In genomic region chr10:75304049-75304405, GRCm38 (mm10) we compare ENCODE assay signal across 12 mouse cellular contexts. TPM values are rescaled to one million over a fixed set of nuclear protein-coding genes. Genes with fewer than 3 reads are reported as not detected.
DNase-seq lines count a peak whose midpoint lies in the region; ATAC-seq lines count a peak whose summit lies in the region.
"Had no signal": no experiment of that assay in that cellular context is flagged by ENCODE, and none has a peak within 500 bp of the region (broad histone marks: within the 10 kb centered on the region; RNA-seq: fewer than 3 reads in every experiment).

No protein-coding gene starts in this region.

- intact Hi-C loops in heart, postnatal 36 days (cut with DNase I): no loop called here

- H3K27me3 ChIP-seq in heart, embryonic 11.5 days (ENCODE audit: control insufficient read depth, insufficient read depth, low read length): no peaks in the 10 kb centered on the region
- H3K27me3 ChIP-seq in hindbrain, embryonic 16.5 days (replicated peaks; ENCODE audit: control insufficient read depth, insufficient read depth, low read length): no peaks in the 10 kb centered on the region

- 77% methylated on average over 5 of the region's 5 CpGs for WGBS in heart, embryonic 11.5 days (ENCODE audit: insufficient replicate concordance)
- 89% methylated on average over 5 of the region's 5 CpGs for WGBS in hindbrain, embryonic 16.5 days

- peaks cover 31% of the 10 kb centered on the region for H3K4me1 ChIP-seq in heart, embryonic 11.5 days (ENCODE audit: control insufficient read depth, insufficient read depth, low read length)
- H3K4me1 ChIP-seq in brown adipose tissue, adult 24 weeks (ENCODE audit: control insufficient read depth, insufficient read depth, insufficient read length, low read length): peaks cover 19% of the 10 kb centered on the region
- H3K4me1 ChIP-seq in hindbrain, embryonic 16.5 days (ENCODE audit: control insufficient read depth, insufficient read depth, low read depth, low read length): peaks cover 9% of the 10 kb centered on the region

- H3K27ac ChIP-seq in heart, embryonic 11.5 days (ENCODE audit: low read depth, low read length): peak overlapping the region; percentile 84
- H3K27ac ChIP-seq in brown adipose tissue, adult 24 weeks (replicated peaks; ENCODE audit: low read depth, low read length): peak overlapping the region; percentile 84
- H3K27ac ChIP-seq in hindbrain, embryonic 16.5 days (ENCODE audit: low read depth, low read length): peak overlapping the region; percentile 61
- H3K27ac ChIP-seq: liver, embryonic 14.5 days had no signal

- H3K4me3 ChIP-seq in heart, embryonic 11.5 days (ENCODE audit: low read depth, low read length): no peak overlapping the region
- H3K4me3 ChIP-seq in brown adipose tissue, adult 24 weeks (ENCODE audit: insufficient read depth, low read depth, low read length): no peak overlapping the region
- no peak overlapping the region for H3K4me3 ChIP-seq in hindbrain, embryonic 16.5 days (ENCODE audit: low read length)
- H3K4me3 ChIP-seq: myocyte had no signal

- no peak for ATAC-seq in heart, embryonic 11.5 days (replicated peaks; ENCODE audit: insufficient number of reproducible peaks, low FRiP score, low TSS enrichment)
- peak; percentile 44; the same call in 1 of the 2 replicates for ATAC-seq in hindbrain, embryonic 16.5 days
- ATAC-seq in megakaryocyte progenitor cell, adult 5-6 weeks (replicated peaks; ENCODE audit: poor library complexity): no peak

- H3K4me2 ChIP-seq in heart, embryonic 11.5 days: no peak overlapping the region
- H3K4me2 ChIP-seq in hindbrain, embryonic 16.5 days (ENCODE audit: low read length): no peak overlapping the region

- H3K9ac ChIP-seq in heart, embryonic 11.5 days (ENCODE audit: low read depth, low read length): 0 out of 2 replicates have a peak overlapping the region, but pooled peaks have one; percentile 12
- H3K9ac ChIP-seq in hindbrain, embryonic 16.5 days (ENCODE audit: low read depth, low read length): no peak overlapping the region
- H3K9ac ChIP-seq: liver, embryonic 14.5 days had no signal

- DNase-seq in heart, postnatal 36 days: no peak
- DNase-seq in layer of hippocampus, adult 9-10 months (ENCODE audit: low spot score): peak; percentile 18
- DNase-seq in layer of hippocampus, adult 8-10 months (ENCODE audit: low spot score in 2 of 2): no peak
- no peak for DNase-seq in right cerebral cortex, postnatal 25 days
- DNase-seq: embryo, embryonic 11 days; thymus, postnatal 25 days had no signal

- H3K9me3 ChIP-seq in heart, embryonic 11.5 days (replicated peaks; ENCODE audit: control insufficient read depth, low read length): no peaks in the 10 kb centered on the region
- no peaks in the 10 kb centered on the region for H3K9me3 ChIP-seq in hindbrain, embryonic 16.5 days (ENCODE audit: control insufficient read depth, low read length)

- H3K36me3 ChIP-seq in heart, embryonic 11.5 days (ENCODE audit: control insufficient read depth, insufficient read depth, low read length): peaks cover 2% of the 10 kb centered on the region
- H3K36me3 ChIP-seq in hindbrain, embryonic 16.5 days (ENCODE audit: control insufficient read depth, insufficient read depth, low read length): peaks cover 19% of the 10 kb centered on the region

RNA-seq across cellular contexts. Expression of gene Adora2a, which starts 12.7 kb away (rescaled TPM):
- polyA plus RNA-seq in heart, embryonic 11.5 days (2014; fragmentation: Nextera tagmentation; extraction: Ambion mirVana): 3.3 and 4.8 TPM in 2 replicates
- total RNA-seq in heart, postnatal 36 days (2021): 10 to 100 TPM in 1 of 2 experiments, 1 to 10 TPM in 1; 9.2 to 16.7 TPM
- 1 to 10 TPM; 1.1 to 2.7 (median 1.9) TPM for total RNA-seq in layer of hippocampus, adult 8-10 months (2022)
- polyA plus RNA-seq in brown adipose tissue, adult 24 weeks (2012; ENCODE audit: insufficient read depth, insufficient read length, missing spikeins): 3.8 and 5.0 TPM in 2 replicates
- 3.6 and 4.6 TPM in 2 replicates for polyA plus RNA-seq in hindbrain, embryonic 16.5 days (2015; fragmentation: Nextera tagmentation; extraction: Ambion mirVana)
- 0.91 and 0.93 TPM in 2 replicates for total RNA-seq in megakaryocyte progenitor cell, adult 5-6 weeks (2015)
- 0.54 and 0.88 TPM in 2 replicates for total RNA-seq in megakaryocyte progenitor cell, adult 5-6 weeks (2017)
